Mouse (Mus musculus): ENCODE data around the gene Maged2. TPM values are rescaled to one million over a fixed set of nuclear protein-coding genes. Genes with fewer than 3 reads are reported as not detected.
"Not testable (repeated sequence)": the region's sequence is repeated elsewhere in the genome, so short reads cannot be mapped to it uniquely, and the experiment has no call there.

The Maged2 gene
- polyA plus RNA-seq (2015; fragmentation: Nextera tagmentation; extraction: Ambion mirVana): 647 and 740 TPM in 2 replicates

- peak within 1 kb of the TSS; percentile 59 for H3K4me2 ChIP-seq
Observed at GRCm38 (mm10) chrX:150814139-150814469, at the start of gene Maged2. TSS of gene Maged2 (minus strand) at chrX:150814345.

GRCm38 (mm10) chrX:150848230-150848629 is 34.1 kb upstream of the Maged2 start:
- 65% methylated on average over 8 of the region's 8 CpGs for WGBS
- no peaks in the 10 kb centered on the region for H3K36me3 ChIP-seq
- H3K4me2 ChIP-seq: no peak overlapping the region
- H3K27me3 ChIP-seq: peaks cover 10% of the 10 kb centered on the region; the same call in 1 of the 2 replicates
- H3K9me3 ChIP-seq (replicated peaks): no peaks in the 10 kb centered on the region
- H3K4me3 ChIP-seq (replicated peaks): no peak overlapping the region
- no peak overlapping the region for H3K9ac ChIP-seq
- ATAC-seq (replicated peaks; ENCODE audit: low FRiP score): no peak
- H3K27ac ChIP-seq: no peak overlapping the region
- no peaks in the 10 kb centered on the region for H3K4me1 ChIP-seq

More at GRCm38 (mm10) chrX:150814139-150814469, at the start of gene Maged2:
- H3K9me3 ChIP-seq (replicated peaks): no peaks in the 10 kb centered on the region
- peaks cover 6% of the 10 kb centered on the region for H3K4me1 ChIP-seq
- ATAC-seq (replicated peaks; ENCODE audit: low FRiP score): peak; percentile 35
- peak within 1 kb of the TSS; percentile 88 for H3K27ac ChIP-seq
- H3K27me3 ChIP-seq: peaks cover 10% of the 10 kb centered on the region
- peaks cover 26% of the 10 kb centered on the region for H3K36me3 ChIP-seq
- peak within 1 kb of the TSS; percentile 56 for H3K4me3 ChIP-seq (replicated peaks)
- peak within 1 kb of the TSS; percentile 31 for H3K9ac ChIP-seq
- 19% methylated on average over 7 of the region's 7 CpGs for WGBS

GRCm38 (mm10) chrX:150845480-150846205 is 31.5 kb upstream of the Maged2 start:
- H3K4me3 ChIP-seq (replicated peaks); H3K4me2 ChIP-seq; H3K36me3 ChIP-seq; H3K9ac ChIP-seq; H3K27me3 ChIP-seq; H3K4me1 ChIP-seq; H3K9me3 ChIP-seq (replicated peaks): not testable (repeated sequence)
- peak; percentile 98 for ATAC-seq (replicated peaks; ENCODE audit: low FRiP score)
- WGBS: 64% methylated on average over 3 of the region's 10 CpGs
- H3K27ac ChIP-seq: peak overlapping the region; percentile 58

DNA sequence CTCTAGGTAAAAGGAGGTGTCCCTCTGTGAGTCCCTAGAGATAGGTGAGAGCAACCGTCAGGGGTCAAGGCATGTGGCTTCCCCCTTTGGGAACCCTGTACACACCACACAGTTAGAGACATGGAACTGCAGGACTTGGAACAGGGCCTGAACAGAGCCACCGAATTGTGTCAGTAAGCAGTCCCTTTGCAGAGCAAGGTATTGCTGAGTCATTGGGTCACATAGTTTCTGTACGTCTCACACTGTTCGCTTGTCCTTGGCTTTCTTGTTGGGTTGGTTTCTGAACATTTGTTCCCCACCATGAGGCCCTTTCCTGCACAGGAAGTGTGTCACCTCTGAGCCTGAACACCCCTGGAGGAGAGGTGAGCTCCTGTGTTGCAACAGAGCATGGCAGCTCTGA is 29.1 kb upstream of the Maged2 start:
- H3K27ac ChIP-seq; H3K27me3 ChIP-seq; H3K4me1 ChIP-seq; H3K4me2 ChIP-seq; H3K9me3 ChIP-seq (replicated peaks); H3K36me3 ChIP-seq; H3K9ac ChIP-seq; ATAC-seq (replicated peaks; ENCODE audit: low FRiP score); H3K4me3 ChIP-seq (replicated peaks): not testable (repeated sequence)
- WGBS: 86% methylated on average over 1 of the region's 4 CpGs

DNA sequence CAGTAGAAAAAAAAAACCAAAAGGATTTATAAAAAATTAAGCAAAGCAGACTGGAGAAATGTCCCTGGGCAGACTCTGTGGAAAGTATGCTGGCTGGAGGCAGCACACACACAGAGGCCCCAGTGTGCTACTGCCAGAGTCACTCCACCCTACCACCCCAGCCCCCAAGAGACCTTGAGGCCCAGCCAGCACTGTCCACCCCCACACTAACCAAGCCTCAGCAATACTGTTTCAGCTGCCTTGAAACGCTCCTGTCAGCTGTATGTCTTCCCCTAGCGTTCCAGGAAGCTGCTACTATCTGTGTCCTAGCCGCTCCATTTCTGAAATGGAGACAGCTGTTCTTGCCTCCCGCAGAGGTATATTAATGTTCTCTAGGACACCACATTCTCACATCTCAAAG is 16.2 kb upstream of the Maged2 start:
- Histone ChIP-seq H3K9ac (no peak overlapping the region), H3K36me3 (no peaks in the 10 kb centered on the region), H3K9me3 (replicated peaks) (no peaks in the 10 kb centered on the region), H3K27me3 (peaks cover 44% of the 10 kb centered on the region), H3K4me2 (no peak overlapping the region), H3K4me1 (no peaks in the 10 kb centered on the region), H3K4me3 (replicated peaks) (no peak overlapping the region), H3K27ac (no peak overlapping the region)
- ATAC-seq (replicated peaks; ENCODE audit: low FRiP score): no peak
- WGBS: 73% methylated on average over 4 of the region's 4 CpGs

- H3K9ac ChIP-seq: no peak overlapping the region
- H3K4me2 ChIP-seq: no peak overlapping the region
- no peak for ATAC-seq (replicated peaks; ENCODE audit: low FRiP score)
- no peak overlapping the region for H3K27ac ChIP-seq
- no peaks in the 10 kb centered on the region for H3K36me3 ChIP-seq
- H3K27me3 ChIP-seq: peaks cover 5% of the 10 kb centered on the region; the same call in 1 of the 2 replicates
- H3K4me1 ChIP-seq: no peaks in the 10 kb centered on the region
- no peaks in the 10 kb centered on the region for H3K9me3 ChIP-seq (replicated peaks)
- H3K4me3 ChIP-seq (replicated peaks): no peak overlapping the region
Observed at GRCm38 (mm10) chrX:150817278-150817677, 3.1 kb upstream of the Maged2 start.

GRCm38 (mm10) chrX:150815601-150816000 is 1.5 kb upstream of the Maged2 start:
- H3K4me1 ChIP-seq: peaks cover 6% of the 10 kb centered on the region
- 80% methylated on average over 1 of the region's 1 CpGs for WGBS
- no peak overlapping the region for H3K4me2 ChIP-seq
- no peaks in the 10 kb centered on the region for H3K9me3 ChIP-seq (replicated peaks)
- peaks cover 13% of the 10 kb centered on the region for H3K36me3 ChIP-seq
- H3K27ac ChIP-seq: no peak overlapping the region
- H3K4me3 ChIP-seq (replicated peaks): no peak overlapping the region
- no peak overlapping the region for H3K9ac ChIP-seq
- ATAC-seq (replicated peaks; ENCODE audit: low FRiP score): no peak
- peaks cover 10% of the 10 kb centered on the region for H3K27me3 ChIP-seq

- Histone ChIP-seq H3K4me1 (peaks cover 6% of the 10 kb centered on the region), H3K9ac (peak overlapping the region; percentile 31), H3K27me3 (peaks cover 10% of the 10 kb centered on the region), H3K4me2 (peak overlapping the region; percentile 59), H3K27ac (peak overlapping the region; percentile 88), H3K4me3 (replicated peaks) (peak overlapping the region; percentile 56), H3K9me3 (replicated peaks) (no peaks in the 10 kb centered on the region), H3K36me3 (peaks cover 31% of the 10 kb centered on the region)
- ATAC-seq (replicated peaks; ENCODE audit: low FRiP score): peak; percentile 77
- 18% methylated on average over 16 of the region's 16 CpGs for WGBS
Observed at GRCm38 (mm10) chrX:150813464-150814138, 544 bp downstream of the Maged2 start.

DNA sequence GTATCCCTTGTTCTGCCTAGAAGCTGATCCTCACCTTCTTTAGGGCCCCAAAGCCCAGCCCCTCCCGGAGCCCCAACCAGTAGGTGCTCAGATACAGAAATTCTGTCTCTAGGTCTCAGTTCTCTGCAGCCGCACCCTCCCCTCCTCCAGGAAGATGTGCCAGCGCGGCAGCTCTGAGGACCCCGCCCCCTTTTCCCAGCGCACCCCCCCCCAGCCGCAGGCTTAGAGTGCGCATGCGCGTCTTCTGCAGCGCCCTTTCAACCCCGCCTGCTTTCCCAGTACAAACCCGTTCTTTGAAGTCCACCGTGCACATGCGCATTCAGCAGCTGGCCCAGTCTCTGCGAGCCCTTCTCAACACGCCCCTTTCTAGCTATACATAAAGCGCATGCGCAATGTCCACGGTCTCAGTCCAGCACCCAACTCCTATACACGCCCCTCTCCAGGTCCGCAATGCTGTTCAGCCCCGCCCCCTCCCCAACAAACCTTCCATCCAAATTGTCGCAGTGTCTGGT is 1.3 kb downstream of the Maged2 start:
- 33% methylated on average over 24 of the region's 24 CpGs for WGBS
- H3K36me3 ChIP-seq: peaks cover 37% of the 10 kb centered on the region
- H3K27ac ChIP-seq: peak overlapping the region; percentile 88
- peak overlapping the region; percentile 59 for H3K4me2 ChIP-seq
- no peaks in the 10 kb centered on the region for H3K9me3 ChIP-seq (replicated peaks)
- peak overlapping the region; percentile 56 for H3K4me3 ChIP-seq (replicated peaks)
- peak; percentile 94 for ATAC-seq (replicated peaks; ENCODE audit: low FRiP score)
- peak overlapping the region; percentile 35 for H3K9ac ChIP-seq
- peaks cover 10% of the 10 kb centered on the region for H3K27me3 ChIP-seq
- peaks cover 6% of the 10 kb centered on the region for H3K4me1 ChIP-seq

DNA sequence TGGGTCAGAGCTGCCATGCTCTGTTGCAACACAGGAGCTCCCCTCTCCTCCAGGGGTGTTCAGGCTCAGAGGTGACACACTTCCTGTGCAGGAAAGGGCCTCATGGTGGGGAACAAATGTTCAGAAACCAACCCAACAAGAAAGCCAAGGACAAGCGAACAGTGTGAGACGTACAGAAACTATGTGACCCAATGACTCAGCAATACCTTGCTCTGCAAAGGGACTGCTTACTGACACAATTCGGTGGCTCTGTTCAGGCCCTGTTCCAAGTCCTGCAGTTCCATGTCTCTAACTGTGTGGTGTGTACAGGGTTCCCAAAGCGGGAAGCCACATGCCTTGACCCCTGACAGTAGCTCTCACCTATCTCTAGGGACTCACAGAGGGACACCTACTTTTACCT is 13.2 kb downstream of the Maged2 start:
- 92% methylated on average over 2 of the region's 4 CpGs for WGBS
- H3K4me3 ChIP-seq (replicated peaks); H3K4me1 ChIP-seq; ATAC-seq (replicated peaks; ENCODE audit: low FRiP score); H3K4me2 ChIP-seq; H3K27ac ChIP-seq; H3K9ac ChIP-seq; H3K9me3 ChIP-seq (replicated peaks); H3K36me3 ChIP-seq: not testable (repeated sequence)
- H3K27me3 ChIP-seq: peaks cover 21% of the 10 kb centered on the region

DNA sequence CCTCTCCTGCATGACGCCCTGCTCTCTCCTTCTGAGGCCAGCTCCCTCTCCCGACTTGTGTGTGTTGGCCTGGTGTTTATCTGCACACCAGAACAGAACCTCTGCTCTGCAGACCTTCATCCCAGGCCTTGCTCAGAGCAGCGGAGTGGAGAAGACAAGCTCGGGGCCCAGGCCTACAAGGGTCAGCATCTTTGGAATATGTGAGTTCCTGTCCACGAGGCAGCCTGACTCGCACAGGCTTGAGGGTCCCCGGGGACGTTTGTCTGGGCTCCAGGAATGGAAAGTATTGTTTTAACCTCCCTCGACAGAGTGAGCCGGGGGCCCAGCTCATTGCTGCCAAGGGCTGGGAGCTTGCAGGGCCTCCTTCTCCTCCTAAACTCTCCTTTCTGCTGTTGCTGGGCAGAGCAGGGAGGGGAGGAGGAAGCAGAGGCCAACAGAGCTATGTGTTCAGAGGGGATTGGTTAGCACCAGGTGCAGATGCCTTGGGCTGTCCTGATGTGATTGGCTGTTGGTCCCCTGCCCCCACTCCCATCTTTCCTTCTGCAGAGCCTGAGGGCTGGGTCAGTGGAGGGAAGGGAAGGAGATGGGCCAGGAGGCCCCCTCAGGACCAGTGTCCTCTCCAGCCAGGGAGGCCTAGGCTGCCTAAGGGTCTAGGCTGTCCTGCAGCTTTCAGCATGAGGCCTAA is 15.5 kb downstream of the Maged2 start:
- H3K9me3 ChIP-seq (replicated peaks); H3K36me3 ChIP-seq; H3K4me1 ChIP-seq; H3K27me3 ChIP-seq; H3K9ac ChIP-seq; H3K4me3 ChIP-seq (replicated peaks); H3K4me2 ChIP-seq: not testable (repeated sequence)
- ATAC-seq (replicated peaks; ENCODE audit: low FRiP score): peak; percentile 98
- whole genome bisulfite sequencing: 44% methylated on average over 5 of the region's 10 CpGs
- H3K27ac ChIP-seq: peak overlapping the region; percentile 56; the same call in 1 of the 2 replicates

Measured in kidney, embryonic 15.5 days (tissue).